Mouse (Mus musculus): Measurements from ENCODE around the gene Atp5b.
"Not testable (repeated sequence)": the region's sequence is repeated elsewhere in the genome, so short reads cannot be mapped to it uniquely, and the experiment has no call there.

DNA sequence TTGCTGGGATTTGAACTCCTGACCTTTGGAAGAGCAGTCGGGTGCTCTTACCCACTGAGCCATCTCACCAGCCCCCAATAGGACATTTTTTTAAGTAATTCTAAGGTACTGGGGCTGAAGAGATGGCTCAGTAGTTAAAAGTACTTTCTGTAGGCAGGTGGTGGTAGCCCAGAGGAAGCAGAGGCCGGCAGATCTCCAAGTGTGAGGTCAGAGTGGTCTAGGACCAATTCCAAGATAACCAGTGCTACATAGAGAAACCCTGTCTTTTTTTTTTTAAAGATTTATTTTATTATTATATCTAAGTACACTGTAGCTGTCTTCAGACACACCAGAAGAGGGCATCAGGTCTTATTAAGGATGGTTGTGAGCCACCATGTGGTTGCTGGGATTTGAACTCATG, 4.1 kb downstream of the Atp5b start:
- not testable (repeated sequence) for TF ChIP-seq TAL1, GATA1 (IDR thresholded peaks at IDR 0.05; ENCODE audit: low read length)

All from erythroblast, embryonic 14.5 days (primary cell).